Mouse (Mus musculus): Measurements from ENCODE around the gene Itga6. TPM values are rescaled to one million over a fixed set of nuclear protein-coding genes. Genes with fewer than 3 reads are reported as not detected.

Gene Itga6
- polyA plus RNA-seq, 1 experiment from 2014 or later = 47.6 TPM

DNA sequence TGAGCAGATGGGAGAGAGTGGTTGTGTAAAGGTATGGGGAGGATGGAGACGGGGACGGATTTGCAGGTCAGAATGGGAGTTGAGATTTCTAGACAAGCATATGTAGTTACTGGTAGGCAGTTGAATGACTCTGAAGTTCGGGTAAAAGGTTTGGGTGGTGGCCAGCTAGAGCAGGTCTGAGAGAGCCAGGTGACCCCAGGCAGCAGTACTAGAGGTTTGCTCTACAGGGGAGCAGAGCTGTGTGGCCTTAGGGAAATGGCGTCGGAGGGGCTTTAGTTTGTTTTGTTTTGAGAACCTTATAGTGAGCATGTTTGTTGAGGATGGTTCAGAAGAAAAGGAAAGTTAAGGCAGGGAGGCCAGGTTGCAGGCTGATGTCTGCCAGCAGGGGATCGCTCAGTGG lies 51.4 kb downstream of the Itga6 start:
- peaks cover 21% of the 10 kb centered on the region for H3K4me1 ChIP-seq (replicated peaks)
- 76% methylated on average over 6 of the region's 6 CpGs for WGBS

DNA sequence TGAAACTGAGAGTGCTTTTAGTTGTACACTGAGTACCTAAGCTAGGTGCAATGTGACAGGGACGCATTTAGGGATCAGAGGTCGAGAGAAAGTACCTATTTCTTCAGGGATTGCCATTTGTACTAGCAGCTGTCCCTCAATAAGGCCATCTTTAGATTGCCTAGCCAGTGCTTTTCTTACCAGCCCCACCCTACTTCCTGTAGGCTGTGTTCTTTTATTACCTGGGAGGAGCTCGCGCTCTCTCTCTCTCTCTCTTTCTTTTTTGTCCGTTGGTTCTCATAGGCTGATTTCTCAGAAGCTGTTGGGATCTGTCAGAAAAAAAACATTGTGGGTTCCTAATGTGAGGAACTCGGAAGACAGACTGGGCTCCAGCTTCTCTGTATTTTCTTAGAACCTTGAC lies 55.4 kb downstream of the Itga6 start:
- WGBS = 43% methylated on average over 6 of the region's 6 CpGs
- Histone ChIP-seq H3K4me3 (replicated peaks) (no peak overlapping the region), H3K4me1 (replicated peaks) (peaks cover 14% of the 10 kb centered on the region), H3K36me3 (no peaks in the 10 kb centered on the region), H3K9me3 (no peaks in the 10 kb centered on the region), H3K4me2 (replicated peaks) (peak overlapping the region; percentile 36), H3K27me3 (replicated peaks) (no peaks in the 10 kb centered on the region), H3K27ac (peak overlapping the region; percentile 64), H3K9ac (no peak overlapping the region)
- ATAC-seq = peak; percentile 73

More for the DNA sequence above, 51.4 kb downstream of the Itga6 start:
- H3K27ac ChIP-seq = no peak overlapping the region
- no peaks in the 10 kb centered on the region for H3K27me3 ChIP-seq (replicated peaks)
- H3K4me2 ChIP-seq (replicated peaks) = 0 out of 2 replicates have a peak overlapping the region, but pooled peaks have one; percentile 5
- no peak for ATAC-seq
- no peak overlapping the region for H3K4me3 ChIP-seq (replicated peaks)
- H3K9me3 ChIP-seq = no peaks in the 10 kb centered on the region
- no peaks in the 10 kb centered on the region for H3K36me3 ChIP-seq
- H3K9ac ChIP-seq = no peak overlapping the region

DNA sequence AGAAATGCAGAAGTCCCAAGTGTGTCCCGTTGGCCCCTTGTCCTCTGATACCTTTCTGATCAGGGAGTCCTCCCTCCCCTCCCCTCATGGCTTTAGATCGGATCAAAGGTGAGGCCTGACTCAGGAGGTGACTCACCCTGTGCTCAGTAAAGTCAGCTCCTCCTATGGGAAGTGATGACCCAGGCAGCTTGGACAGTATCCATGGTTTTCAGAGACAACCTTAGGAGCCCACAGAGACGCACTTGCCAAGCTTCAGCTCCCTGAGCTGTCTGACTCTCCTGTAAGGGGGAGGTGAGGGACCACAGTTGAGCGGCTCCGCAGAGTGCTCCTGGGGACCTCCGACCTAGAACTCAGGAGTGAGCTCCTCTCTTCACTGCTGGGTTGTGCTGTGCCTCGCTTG lies 56.3 kb downstream of the Itga6 start:
- Histone ChIP-seq H3K27ac (no peak overlapping the region), H3K9me3 (no peaks in the 10 kb centered on the region), H3K4me1 (replicated peaks) (peaks cover 19% of the 10 kb centered on the region), H3K4me2 (replicated peaks) (peak overlapping the region; percentile 36), H3K27me3 (replicated peaks) (no peaks in the 10 kb centered on the region), H3K36me3 (no peaks in the 10 kb centered on the region), H3K4me3 (replicated peaks) (no peak overlapping the region), H3K9ac (no peak overlapping the region)
- peak; percentile 64 for ATAC-seq
- WGBS = 57% methylated on average over 7 of the region's 7 CpGs

DNA sequence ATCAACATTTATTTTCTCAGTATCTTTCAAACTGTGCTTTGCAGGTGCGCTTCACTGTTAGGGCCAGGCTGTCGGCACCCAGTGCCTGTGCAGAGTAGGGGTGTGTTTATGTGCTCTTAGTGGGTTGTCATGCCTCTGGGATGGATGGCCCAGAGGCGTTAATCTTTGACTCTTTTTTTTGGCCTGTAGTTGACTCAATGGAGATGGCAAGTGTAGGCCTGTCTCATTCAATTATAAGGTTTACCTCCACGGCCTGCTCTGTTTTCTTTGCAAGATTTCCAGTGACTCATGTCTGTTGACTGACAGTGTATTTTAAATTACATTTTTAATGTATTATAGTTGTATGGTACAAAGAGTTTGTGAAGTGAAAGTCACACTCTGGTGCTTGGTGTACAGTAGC lies 56.7 kb downstream of the Itga6 start:
- Histone ChIP-seq H3K9me3 (no peaks in the 10 kb centered on the region), H3K27me3 (replicated peaks) (no peaks in the 10 kb centered on the region), H3K4me1 (replicated peaks) (peaks cover 19% of the 10 kb centered on the region), H3K4me3 (replicated peaks) (no peak overlapping the region), H3K9ac (no peak overlapping the region), H3K27ac (no peak overlapping the region), H3K36me3 (no peaks in the 10 kb centered on the region), H3K4me2 (replicated peaks) (no peak overlapping the region)
- ATAC-seq = no peak
- 66% methylated on average over 4 of the region's 4 CpGs for WGBS

DNA sequence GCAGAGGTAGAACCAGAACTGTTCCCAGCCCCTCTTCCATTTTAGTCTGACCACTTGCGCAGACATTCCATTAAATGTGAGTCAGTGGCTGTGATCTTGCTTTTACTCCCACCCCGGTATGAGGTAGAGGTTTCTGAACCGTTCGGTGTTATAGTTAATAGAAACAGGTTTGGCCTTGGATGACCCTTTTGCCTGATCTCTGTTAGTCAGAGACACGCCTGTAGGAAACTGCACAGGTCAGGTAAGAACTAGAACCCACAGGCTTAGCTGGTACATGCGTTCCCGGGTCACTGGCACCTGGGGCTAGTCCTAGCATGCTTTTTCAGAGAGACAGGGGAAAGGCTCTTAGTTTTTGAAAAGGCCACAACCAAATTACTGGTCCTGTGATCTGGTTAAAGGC lies 59.7 kb downstream of the Itga6 start:
- WGBS = 63% methylated on average over 7 of the region's 7 CpGs
- ATAC-seq = no peak

DNA sequence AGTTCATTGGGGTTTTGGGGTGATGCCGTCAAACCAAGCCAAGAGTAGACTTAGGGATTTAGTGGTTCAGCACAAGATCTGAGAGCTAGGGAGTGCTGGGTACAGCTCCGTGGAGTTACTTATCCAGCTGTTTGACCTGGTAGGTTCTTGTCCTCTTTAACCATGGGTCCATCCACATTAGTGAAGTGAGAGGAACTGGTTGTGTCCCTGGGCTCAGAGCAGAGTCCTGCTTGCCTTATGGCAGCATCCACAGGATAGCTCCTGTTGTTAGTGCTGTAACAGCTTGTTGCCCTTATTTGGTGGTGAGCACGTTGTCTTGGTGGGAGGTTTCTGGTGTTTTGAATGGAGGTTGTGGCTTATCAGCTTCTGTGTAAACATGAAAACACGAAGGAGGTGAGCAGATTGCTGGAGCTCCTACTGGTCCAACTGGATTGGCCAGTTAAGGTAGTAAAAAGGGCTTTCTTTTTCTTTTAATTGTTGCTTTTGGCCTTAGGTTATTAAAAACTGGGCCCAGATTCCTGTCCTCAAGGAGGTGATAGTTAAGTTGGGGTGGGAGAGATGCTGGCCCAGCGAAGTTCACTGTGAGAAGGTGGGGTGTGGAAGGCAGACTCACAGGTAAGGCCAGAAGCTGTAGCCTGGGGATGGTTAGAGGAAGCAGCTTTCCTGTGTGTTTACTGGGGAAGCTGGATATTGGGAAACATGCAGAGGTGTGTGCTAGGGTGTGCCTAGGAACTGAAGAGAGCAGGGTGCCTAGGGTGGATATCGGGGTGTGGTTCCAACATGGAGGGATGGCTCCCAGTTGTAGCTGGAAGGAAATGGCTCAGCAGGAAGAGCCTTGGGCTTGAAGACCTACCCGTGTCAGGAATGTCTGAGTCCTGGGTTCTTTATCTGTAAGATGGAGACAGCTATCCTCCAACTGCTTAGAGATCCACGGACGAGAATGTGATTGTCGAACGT lies 60.5 kb downstream of the Itga6 start:
- Histone ChIP-seq H3K36me3 (no peaks in the 10 kb centered on the region), H3K4me2 (replicated peaks) (no peak overlapping the region), H3K27me3 (replicated peaks) (no peaks in the 10 kb centered on the region), H3K4me1 (replicated peaks) (peaks cover 19% of the 10 kb centered on the region), H3K9ac (no peak overlapping the region), H3K9me3 (no peaks in the 10 kb centered on the region), H3K4me3 (replicated peaks) (no peak overlapping the region), H3K27ac (peak overlapping the region; percentile 13)
- peak; percentile 62 for ATAC-seq
- WGBS = 48% methylated on average over 11 of the region's 11 CpGs

More for the DNA sequence above, 59.7 kb downstream of the Itga6 start:
- peaks cover 19% of the 10 kb centered on the region for H3K4me1 ChIP-seq (replicated peaks)
- H3K27me3 ChIP-seq (replicated peaks) = no peaks in the 10 kb centered on the region
- H3K9ac ChIP-seq = no peak overlapping the region
- H3K4me3 ChIP-seq (replicated peaks) = no peak overlapping the region
- no peak overlapping the region for H3K4me2 ChIP-seq (replicated peaks)
- H3K27ac ChIP-seq = no peak overlapping the region; the same call in 1 of the 2 replicates
- H3K9me3 ChIP-seq = no peaks in the 10 kb centered on the region
- H3K36me3 ChIP-seq = no peaks in the 10 kb centered on the region

DNA sequence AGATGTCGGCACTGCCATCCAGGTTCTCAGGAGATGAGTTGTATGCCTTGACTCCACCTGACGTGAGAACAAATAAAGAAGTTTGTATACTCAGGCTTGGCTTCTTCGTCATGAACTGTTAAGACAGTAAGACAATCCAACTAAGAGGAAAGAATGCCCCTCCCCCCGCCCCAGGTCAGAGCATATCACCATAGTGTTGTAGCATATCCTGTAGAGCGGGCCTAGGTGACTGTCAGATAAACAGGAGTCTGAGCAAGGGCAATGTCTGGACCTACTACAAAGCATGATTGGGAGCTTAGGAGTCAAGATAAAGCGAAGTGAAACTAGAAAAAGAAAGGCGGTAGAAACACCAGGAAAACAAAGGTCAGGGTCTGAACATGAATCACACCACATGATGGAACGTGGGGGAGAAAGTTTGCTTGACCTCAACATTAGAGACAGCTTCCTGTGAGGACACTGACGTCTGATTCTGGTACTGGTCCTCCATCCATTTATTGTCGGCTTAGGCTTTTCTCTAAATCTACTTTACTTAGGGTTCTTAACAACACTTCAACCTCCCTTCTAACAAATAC lies 64.0 kb downstream of the Itga6 start:
- peak; percentile 32; the same call in 1 of the 2 replicates for ATAC-seq

DNA sequence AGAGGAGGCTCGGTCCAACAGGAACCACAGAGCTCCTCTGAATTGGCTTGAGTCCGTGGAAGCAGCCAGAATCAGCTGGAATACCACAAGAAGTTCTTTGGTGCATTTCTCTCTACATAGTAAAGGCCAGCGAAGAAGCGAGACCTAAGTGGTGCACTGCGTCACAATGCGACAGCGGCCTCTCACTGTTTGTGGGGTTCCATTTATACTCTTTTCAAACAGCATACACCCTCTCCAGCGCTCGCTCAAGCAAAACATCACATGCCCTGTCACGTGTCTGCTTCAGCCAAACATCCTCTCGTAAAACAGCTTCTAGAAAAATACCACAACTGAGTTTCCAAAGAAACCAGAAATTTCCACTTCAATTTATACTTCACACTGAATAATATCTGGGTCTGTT lies 64.6 kb downstream of the Itga6 start:
- Histone ChIP-seq H3K4me2 (replicated peaks) (no peak overlapping the region), H3K4me1 (replicated peaks) (peaks cover 20% of the 10 kb centered on the region), H3K9ac (no peak overlapping the region), H3K4me3 (replicated peaks) (no peak overlapping the region), H3K27me3 (replicated peaks) (no peaks in the 10 kb centered on the region), H3K36me3 (no peaks in the 10 kb centered on the region), H3K27ac (no peak overlapping the region), H3K9me3 (no peaks in the 10 kb centered on the region)
- 92% methylated on average over 11 of the region's 11 CpGs for WGBS
- no peak for ATAC-seq

More for the DNA sequence above, 64.0 kb downstream of the Itga6 start:
- H3K9me3 ChIP-seq = no peaks in the 10 kb centered on the region
- 63% methylated on average over 10 of the region's 10 CpGs for WGBS
- peaks cover 14% of the 10 kb centered on the region for H3K4me1 ChIP-seq (replicated peaks)
- no peaks in the 10 kb centered on the region for H3K36me3 ChIP-seq
- H3K4me2 ChIP-seq (replicated peaks) = no peak overlapping the region
- no peak overlapping the region for H3K9ac ChIP-seq
- H3K27ac ChIP-seq = no peak overlapping the region
- no peak overlapping the region for H3K4me3 ChIP-seq (replicated peaks)
- no peaks in the 10 kb centered on the region for H3K27me3 ChIP-seq (replicated peaks)

DNA sequence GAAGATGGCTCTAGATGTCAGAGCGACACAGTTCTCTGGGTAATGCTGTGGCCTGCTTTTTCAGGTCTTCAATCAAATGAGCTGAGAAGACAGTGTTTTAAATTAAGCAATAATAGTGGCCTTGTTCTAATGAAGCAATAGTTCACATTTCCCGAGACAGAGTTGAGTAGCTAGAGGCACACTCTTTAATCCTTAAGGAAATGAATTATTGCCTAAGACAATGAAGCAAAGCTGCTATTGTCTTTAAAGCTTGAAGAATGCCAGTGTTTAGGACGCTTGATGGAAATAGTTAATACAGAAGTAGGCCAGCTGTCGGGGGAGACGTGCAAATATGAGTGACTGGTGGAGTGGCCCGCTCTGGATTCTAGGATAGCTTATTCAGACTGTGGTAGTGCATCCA lies 65.5 kb downstream of the Itga6 start:
- Histone ChIP-seq H3K27me3 (replicated peaks) (no peaks in the 10 kb centered on the region), H3K4me3 (replicated peaks) (no peak overlapping the region), H3K9ac (no peak overlapping the region), H3K9me3 (no peaks in the 10 kb centered on the region), H3K4me1 (replicated peaks) (peaks cover 20% of the 10 kb centered on the region), H3K4me2 (replicated peaks) (no peak overlapping the region), H3K36me3 (no peaks in the 10 kb centered on the region), H3K27ac (no peak overlapping the region)
- WGBS = 64% methylated on average over 6 of the region's 6 CpGs
- no peak for ATAC-seq

DNA sequence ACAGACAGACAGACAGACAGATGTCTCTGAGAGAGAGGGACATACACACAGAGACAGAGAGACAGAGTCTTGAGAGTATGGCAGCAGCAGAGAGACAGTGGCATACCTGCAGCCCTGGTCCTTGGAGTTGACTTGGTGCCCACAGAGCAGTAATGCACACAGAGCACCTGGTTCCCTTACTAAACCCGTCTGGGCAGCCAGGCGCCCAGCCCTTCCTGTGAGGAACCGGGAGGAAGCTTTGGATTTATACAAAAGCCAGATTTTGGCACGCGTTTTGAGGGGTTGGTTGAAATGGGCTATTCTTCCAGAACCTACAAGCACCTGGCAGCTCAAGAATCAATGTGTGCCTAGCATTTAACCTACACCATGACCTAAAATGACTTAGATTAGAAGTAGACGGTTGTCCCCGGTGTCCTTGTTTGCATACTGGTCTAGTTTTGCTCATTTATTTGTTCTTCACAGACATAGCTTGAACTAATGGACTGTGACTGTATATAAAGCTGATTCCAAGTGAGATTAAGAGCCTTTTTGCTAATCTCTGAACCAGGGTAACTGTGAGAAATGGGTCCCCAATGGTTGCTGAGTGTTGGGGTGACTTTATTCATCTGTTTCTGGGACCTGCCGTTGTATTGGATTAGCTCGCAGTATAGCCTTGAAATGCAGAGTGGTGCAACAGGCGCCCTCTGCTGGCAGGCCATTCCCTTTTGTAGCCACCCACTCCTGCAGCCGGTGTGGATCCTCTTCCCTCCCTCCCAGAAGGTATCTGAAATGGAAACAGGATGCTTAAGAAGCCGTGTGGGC lies 67.0 kb downstream of the Itga6 start:
- H3K9me3 ChIP-seq = no peaks in the 10 kb centered on the region
- no peaks in the 10 kb centered on the region for H3K36me3 ChIP-seq
- H3K9ac ChIP-seq = no peak overlapping the region
- H3K27me3 ChIP-seq (replicated peaks) = no peaks in the 10 kb centered on the region
- H3K27ac ChIP-seq = peak overlapping the region; percentile 36; the same call in 1 of the 2 replicates
- H3K4me3 ChIP-seq (replicated peaks) = no peak overlapping the region
- ATAC-seq = peak; percentile 32; the same call in 1 of the 2 replicates
- WGBS = 28% methylated on average over 12 of the region's 12 CpGs
- no peak overlapping the region for H3K4me2 ChIP-seq (replicated peaks)
- peaks cover 20% of the 10 kb centered on the region for H3K4me1 ChIP-seq (replicated peaks)

DNA sequence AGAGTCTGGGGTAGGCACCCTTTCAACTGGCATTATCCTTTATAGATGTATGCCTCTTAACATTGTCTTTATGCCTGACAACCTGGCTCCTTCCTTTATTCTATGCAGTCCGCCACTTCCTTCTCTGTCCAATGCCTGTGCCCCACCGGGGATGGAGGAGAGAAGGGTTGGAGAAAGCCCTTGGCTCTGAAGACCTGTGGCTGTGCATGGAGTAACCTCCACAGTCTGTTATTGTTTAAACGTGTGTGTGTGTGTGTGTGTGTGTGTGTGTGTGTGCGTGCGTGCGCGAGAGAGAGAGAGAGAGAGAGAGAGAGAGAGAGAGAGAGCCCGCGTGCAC lies 67.6 kb downstream of the Itga6 start:
- H3K27me3 ChIP-seq (replicated peaks) = no peaks in the 10 kb centered on the region
- WGBS = 69% methylated on average over 8 of the region's 9 CpGs
- ATAC-seq = no peak
- H3K9ac ChIP-seq = no peak overlapping the region
- no peak overlapping the region for H3K4me3 ChIP-seq (replicated peaks)
- no peaks in the 10 kb centered on the region for H3K36me3 ChIP-seq
- no peaks in the 10 kb centered on the region for H3K9me3 ChIP-seq
- H3K4me1 ChIP-seq (replicated peaks) = peaks cover 20% of the 10 kb centered on the region
- peak overlapping the region; percentile 36; the same call in 1 of the 2 replicates for H3K27ac ChIP-seq
- no peak overlapping the region for H3K4me2 ChIP-seq (replicated peaks)

DNA sequence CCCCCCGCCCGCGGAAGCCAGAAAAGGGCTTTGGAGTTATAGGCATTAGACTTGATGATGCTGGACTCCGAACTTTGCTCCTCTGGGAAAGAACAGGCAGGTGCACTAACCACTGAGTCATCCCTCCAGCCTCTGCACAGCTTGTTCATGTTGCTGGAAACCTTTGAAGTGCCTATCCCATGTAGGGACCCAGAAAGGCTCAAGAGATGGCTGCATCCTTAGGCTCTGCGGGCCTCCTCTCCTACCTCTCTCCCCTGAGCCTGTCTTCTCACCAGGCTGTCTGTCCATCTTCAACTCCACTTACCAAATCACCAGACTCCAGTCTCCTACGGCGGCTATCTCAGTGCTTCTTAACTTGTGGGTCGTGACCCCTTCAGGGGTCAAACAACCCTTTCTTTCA lies 68.0 kb downstream of the Itga6 start:
- ATAC-seq = peak; percentile 24; the same call in 1 of the 2 replicates
- Histone ChIP-seq H3K4me3 (replicated peaks) (no peak overlapping the region), H3K9ac (no peak overlapping the region), H3K4me1 (replicated peaks) (peaks cover 20% of the 10 kb centered on the region), H3K9me3 (no peaks in the 10 kb centered on the region), H3K36me3 (no peaks in the 10 kb centered on the region), H3K27me3 (replicated peaks) (no peaks in the 10 kb centered on the region), H3K4me2 (replicated peaks) (no peak overlapping the region), H3K27ac (0 out of 2 replicates have a peak overlapping the region, but pooled peaks have one; percentile 40)
- 63% methylated on average over 5 of the region's 8 CpGs for WGBS

All from intestine, embryonic 15.5 days (tissue).